Mouse (Mus musculus) retina, postnatal 7 days (tissue): Measurements from ENCODE around the gene Hemk1.

Experiments
- DNase-seq: peaks from one replicate; pipeline ENCODE4 v3.0.0-alpha.2; 2012; ENCODE audit warnings: low read depth, low spot score

Gene Hemk1

DNA sequence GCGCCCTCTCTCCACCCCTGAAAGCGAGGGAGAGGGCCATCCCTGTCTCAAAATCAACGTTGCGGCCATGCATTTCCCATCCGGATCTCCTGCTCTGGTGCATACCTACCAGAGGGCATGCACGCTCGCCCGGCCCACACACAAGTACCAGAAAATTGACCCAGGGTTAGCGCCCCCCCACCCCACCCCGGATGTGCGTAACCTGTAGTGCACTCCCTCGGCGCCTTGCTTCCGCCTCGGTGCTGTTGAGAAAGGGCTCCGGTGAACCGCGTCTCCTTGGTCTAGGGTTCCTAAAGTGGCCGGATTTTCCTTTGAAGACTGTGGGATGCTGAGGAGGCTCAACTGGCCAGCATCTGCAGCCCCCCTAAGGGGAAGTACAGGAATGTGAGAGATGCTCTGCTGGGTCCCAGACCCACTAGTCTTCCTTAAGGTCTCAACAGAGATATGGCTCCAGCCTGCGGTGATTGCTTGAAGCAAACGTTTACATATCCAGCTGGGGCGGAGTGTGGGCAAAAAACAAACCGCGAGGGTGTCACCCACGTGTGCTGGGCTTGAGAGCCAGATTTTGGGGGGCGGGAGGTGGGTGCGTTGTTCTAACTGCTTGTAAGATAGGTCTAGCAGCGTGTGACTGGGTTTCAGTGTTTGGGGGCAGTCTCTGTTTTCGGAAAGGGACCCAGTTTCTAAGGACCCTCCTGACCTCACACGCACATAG is at the start of gene Hemk1:
Gene Hemk1, minus strand, starts transcription at position 179 of the 712 bp plus-strand sequence.
- peak; percentile 62 for DNase-seq

DNA sequence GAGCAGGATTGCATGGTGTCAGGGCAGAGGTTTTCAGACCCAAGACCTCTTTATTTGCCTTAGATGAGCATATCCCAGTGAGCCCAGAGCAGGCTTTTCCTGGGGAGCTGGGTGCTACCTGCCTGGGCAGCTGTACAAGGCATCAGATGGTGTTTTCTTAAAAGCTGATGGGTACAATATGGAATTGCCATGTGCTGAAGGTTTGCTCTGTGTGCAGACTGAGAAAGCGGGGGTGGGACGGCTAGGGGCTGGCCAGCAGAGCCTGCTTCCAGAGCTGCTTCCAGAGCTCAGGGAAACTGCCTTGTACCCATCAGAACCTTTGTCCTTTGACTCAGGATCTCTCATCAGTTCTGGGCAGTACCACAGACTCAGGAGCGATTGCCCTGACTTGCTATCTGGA is 49.6 kb upstream of the Hemk1 start:
- DNase-seq = no peak

DNA sequence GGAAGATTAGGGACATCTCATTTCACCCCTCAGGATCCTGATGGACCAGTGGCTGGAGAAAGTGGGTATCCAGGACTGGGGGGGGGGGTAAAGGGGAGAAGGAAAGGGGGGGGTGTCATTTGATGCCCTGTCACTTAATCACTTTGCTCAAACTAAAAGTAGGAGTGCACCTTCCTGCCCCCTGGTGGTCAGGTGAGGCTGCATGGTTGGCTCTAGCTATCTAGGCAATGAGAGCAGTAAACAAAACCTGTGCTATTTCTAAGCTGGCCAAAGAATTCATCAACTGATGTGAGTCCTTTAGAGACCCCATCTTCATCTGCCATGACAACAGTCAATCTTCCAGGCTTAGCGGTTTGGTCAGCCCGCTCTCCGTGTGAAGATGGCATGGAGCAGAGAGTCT is 48.6 kb upstream of the Hemk1 start:
- DNase-seq = no peak

DNA sequence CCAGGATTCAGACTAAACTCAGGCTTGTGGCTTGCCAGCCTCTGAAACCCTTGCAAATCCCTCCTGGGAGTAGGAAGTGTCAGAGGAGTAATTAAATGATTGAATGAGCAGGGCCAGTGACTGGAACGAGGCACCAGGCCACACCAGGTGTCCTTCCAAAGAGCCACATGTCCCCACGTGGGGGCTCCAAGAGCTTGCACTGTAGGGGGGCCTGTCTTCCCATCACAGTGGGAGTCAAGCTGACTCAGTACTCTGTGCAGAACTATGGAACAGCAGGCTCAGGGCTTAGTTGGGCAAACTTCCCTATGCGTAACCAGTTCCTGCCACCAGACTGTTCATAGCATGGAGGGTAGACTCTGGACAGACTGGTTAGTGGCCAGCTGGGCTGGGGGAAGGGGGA is 46.2 kb upstream of the Hemk1 start:
- no peak for DNase-seq

DNA sequence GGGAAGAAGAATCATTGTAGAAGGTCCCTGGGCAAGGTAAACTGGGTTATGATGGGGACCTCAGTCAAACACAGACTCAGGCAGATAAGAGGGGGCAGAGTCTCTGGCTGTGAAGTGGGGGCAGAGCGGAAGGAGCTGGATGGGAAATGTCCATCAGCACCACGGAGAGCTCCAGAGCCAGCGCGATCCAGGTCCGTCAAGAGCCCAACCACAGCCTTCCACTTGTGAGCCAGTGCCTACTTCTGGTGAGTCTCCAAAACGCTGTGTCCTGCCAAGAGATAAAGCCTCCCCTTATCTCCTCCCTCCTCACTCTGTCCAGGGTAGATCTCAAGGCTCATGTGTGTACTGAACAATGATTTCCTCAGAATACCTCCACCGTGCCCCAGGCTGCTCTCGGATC is 43.6 kb upstream of the Hemk1 start:
- DNase-seq = no peak

DNA sequence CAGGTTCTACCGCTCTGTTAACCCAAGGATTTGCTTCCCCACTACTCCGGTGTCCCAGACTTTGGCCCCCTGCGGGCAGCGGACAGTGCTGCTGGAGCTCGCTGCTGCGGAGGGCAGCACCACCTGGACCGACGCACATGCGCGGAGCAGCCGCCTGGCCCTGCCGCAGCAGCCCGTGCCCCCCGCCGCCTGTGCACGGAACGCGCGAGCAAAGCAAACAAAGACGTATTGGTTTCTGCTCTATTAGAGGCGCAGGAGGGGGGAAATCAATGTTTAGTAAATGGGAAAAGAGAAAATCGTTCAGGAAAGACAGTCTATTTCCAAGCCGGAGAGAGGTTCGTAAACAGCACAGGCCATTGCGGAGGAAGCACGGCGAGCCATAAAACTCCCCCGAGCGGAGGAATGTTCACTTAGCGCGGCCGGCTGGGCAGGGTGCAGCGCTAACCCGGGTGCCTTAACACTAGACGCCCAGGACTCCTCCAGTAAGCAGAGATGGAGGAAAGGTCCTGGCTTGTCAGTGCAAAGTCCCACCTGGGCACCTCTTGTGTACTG is 39.9 kb upstream of the Hemk1 start:
- DNase-seq = no peak

DNA sequence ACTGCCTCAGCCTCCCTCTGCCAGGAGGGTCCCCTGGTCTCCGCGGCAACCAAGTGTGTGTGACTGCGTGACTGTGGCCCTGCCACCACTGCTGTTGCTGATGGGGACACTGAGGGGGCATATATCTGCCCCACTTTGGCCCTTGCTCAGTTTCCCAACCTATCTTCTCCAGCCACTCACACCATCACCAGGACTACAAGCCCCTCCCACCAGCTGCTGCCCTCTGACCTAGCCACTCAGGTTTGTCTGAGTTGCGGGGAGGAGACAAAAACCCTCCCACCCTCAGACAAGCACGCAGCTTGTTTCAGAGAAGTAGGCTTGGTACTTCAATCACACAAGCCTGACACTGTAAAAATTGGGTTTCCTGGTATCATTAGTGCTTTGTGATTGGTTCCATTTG is 37.3 kb upstream of the Hemk1 start:
- DNase-seq = no peak

DNA sequence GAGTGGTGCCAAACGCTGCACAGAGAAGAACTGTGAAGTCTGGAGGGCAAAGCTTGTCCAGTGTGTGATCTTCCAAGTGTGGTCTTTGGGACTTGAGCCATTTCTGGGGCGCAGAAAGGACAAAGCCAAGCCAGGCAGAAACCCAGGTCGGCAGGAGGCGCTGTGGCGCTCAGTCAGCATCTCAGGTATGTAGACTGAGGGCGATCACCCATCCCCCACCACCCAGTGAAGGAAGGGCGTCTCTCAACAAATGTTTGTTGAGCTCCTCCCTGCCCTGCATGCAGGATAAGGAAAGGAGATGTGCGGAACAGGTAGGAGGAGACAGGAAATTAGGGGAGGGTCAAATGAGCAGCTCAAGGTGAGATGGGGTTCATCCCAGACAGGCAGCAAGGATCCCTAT is 36.5 kb upstream of the Hemk1 start:
- no peak for DNase-seq

DNA sequence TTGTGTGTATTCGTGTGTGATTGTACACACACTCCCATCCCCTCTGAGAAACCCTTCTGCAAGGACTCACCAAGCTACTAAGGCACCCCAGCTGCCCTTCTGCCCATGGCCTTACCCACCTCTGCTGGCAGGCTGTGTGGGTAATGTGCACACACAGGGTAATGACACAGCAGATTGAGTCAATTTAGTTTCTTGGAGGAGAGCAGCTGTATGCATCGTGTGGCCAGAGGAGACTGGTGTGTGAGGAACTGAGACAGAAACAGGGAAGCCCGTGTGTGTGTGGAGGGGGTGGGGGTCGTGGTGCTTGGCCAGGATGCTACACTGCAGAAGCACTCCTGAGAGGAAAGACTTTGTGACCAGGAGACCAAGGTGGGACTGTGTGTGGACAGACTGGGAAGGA is 34.3 kb upstream of the Hemk1 start:
- no peak for DNase-seq

DNA sequence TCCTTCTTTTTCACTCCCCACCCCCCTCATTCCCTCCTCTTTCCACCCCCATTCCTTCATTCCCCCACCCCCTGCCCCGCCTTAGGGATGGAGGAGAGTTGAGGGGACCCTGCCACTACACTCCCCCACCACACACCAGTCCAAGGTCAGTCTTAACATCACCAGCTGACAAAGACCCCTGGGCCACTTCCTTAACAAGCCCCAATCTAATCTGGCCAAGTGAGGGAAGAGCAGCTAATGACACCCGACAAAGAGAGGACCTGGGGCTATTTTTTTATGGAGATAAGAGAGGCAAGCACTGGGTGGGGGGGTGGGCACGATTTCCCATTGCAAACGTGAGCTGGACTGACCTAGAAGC is 31.9 kb upstream of the Hemk1 start:
- DNase-seq = no peak

DNA sequence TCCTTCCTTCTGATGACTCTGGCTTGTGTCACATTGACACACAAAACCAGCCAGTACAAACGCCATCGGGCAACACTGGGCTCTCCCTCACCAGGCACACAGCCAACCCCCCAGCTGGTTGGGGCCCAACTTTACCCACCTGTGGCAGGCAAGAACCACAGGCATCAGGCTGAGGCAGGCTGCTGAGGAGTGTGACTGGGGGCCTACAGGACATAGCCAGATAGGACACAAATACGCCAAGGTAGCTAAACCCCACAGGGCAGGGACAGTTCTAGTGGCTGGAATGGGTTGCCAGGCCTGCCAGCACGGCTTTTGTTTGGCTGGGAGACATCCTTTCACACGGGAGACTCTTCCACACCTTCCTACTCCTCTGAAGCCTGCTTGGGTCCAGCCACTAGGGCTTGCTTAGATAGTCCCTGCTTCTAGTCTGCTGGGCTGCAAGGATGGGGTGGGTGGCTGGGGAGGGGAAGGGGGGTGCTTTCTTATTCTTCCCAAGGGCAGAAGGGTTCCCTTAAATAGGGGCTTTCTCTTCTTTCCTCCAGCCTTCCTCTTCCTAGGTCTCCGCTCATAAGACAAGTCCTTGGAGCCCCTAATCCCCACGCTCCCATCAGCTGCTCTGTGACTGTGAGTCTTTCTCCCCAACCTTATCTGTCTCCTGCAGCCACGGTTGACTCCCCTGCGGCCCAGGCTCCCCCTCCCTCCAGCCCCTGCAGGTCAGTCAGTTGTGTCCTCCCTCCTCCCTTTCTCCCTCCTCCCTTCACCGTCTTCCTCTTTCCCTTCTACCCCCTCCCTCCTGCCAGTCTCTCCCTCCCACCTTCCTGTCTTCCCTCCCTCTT is 31.3 kb upstream of the Hemk1 start:
- DNase-seq = no peak

DNA sequence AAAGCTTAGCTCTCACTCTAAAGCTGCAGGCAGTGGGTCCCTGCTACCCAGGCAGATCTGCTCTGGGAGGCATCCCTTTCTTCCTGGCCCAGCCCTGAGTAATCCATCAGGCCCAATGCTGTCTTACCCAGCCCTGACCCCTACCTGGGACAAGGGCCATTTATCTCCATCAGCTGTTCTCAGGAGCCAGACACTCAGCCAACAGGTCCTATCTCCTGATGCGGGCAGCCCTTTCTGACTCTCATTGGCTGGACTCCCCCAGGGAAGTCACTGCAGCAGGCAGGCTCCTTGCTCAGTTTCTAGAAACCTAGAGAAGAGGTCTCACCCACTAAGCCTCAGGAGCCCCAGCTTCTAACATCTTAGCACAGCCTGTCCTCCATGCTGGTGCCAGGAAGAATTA is 30.2 kb upstream of the Hemk1 start:
- DNase-seq = no peak

DNA sequence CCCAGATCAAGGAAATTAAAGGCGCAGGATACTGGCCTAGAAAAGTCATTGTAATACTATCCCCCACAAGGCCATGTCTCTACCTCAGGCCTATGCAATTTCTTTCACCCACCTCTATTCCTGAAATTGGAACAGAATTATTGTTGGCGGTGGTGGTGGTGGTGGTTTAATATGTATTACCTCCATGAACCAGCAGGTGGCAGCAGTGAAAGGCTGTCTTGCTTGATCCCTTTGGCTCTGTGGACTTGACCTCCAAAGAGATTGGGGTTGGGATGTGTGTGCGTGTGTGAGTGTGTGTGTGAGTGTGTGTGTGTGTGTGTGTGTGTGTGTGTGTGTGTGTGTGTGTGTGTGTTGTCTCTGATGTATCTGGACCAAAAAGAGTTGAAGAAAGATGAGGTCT is 28.5 kb upstream of the Hemk1 start:
- peak; percentile 62 for DNase-seq

DNA sequence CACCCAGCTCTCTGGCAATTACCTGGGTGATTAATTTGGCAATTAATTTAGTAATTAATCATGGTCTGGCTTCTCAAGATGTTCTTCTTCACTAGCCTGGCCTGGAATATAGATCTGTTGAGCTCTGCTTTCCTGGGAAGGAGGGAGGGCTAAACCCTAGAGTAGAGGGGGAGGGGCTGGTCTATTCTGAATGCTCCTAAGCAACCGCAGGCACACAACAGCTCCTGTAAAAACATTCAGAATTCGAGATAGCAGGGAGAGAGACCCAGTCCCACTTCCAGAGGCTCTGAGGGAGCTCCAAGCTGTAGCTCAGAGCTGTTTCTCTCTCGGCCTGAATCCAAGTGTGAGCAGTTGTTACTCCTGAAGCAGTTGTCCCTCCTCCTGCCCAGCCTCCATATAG is 22.8 kb upstream of the Hemk1 start:
- DNase-seq = no peak

DNA sequence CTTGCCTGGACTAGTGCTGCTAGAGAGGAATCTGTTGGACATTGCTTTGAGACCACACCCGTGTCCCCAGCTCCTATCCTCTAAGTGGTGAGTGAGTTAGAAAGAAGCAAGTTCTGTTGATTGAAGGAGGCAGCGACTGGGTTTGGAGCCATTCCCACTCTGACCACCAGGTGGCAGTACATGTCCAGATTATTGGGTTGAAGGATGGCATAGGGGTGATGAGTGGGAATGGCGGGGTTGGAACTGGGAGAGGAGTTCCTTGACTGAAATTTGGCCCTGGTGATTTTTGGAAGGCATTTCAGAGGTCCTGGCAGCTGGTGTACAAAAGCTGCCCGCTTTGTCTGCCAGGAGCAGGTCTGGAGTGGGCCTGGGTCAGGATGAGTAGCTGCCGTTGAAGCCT is 19.5 kb upstream of the Hemk1 start:
- peak; percentile 69 for DNase-seq

DNA sequence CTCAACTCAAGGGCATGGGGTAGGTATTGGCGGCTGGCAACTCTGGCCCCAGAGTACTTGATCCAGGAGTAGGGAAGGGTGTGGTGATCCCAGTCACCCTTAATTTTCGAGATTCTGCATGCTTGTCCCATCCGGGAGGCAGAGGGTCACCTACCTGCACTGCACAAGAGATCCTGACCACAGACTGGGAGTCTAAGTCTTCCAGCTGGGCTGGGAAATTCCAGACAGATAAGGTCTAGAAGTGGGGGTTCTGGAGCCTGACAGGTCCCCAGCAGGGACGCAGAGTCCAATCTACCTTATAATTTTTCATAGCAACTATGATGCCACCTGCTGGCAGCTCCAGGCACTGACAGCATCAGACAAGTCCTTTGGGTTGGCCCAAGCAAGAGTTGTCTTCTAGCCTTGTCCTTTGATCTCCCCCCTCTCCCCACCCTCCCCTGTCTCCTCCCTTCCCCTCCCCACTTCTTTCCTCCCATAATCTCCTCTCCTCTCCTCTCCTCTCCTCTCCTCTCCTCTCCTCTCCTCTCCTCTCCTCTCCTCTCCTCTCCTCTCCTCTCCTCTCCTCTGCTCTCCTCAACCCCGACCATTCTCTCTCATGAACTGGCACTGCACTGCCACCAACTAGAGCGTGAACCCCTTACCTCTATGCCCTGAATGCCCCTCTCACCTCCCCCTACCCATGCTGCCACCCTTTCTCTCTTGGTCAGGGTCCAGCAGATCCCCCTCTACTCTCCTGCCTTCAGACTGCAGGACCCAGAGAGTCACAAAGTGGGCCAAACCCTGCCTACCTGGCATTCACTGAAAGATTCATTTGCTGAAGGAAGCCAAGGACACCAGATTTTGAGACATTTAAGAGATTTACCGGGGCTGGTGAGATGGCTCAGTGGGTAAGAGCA is 18.0 kb upstream of the Hemk1 start:
- DNase-seq = peak; percentile 55

DNA sequence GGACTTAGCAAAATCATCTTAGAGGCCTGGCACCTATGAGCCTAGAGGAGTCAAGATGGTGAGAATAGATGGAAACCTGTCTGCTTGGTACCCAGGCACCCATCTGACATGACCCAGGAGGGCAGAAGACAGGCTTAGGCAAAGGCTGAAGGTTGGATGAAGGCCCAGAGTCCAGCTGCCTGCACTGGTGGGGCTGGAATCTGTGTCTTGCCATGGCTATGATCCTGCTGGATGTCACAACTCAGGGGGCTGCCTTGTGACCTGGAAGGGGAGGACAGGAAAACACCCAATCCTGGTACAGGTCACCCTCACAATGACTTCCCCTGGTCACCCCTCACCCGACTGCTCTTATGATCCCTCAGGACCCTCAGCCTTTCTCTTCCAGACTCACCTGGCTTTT is 16.7 kb upstream of the Hemk1 start:
- no peak for DNase-seq

DNA sequence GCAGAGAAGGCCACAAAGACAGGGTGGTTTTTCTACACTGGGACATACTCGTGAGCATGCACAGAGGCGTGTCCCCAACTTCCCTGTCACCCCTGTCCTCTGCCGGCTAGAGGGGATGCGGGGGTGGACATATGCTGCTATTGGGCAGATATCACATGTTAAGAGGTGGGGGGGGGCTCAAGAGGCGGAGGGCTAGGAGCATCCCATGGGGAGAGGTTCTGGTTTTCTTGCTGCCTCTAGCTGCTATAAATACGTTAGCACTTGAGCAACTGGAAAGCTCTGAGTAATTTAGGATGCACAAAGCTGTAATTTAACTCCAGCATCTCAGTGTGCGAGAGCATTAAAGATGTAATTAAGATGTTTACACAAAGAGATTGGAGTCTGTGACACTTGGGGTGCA is 11.2 kb upstream of the Hemk1 start:
- DNase-seq = no peak

DNA sequence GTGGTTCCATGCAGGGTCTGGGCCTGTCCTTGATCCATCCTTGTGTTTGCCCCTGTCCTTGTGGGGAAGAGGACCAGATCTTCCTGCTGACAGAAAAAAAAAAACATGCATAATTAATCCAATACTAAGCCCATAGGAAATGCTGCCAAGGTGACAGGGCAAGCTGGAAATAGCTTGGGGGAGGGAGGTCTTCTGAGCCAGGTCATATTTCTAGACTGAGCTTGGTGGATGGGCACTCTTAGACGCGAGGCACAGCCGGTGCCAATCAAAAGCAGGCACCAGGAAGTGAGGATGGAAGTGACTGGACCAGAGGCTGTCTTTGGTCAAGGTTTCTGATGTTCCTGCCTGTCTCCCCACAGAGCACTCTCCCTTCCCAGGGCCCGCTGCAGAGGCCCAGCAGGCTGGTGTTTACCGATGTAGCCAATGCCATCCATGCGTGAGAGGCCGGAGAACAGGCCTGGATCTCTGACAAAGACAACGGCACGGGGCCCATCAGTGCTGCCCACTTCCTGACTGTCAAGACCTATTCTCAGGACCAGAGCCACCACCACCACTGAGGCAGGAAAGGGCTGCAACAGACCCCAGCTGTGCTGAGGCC is 9.5 kb upstream of the Hemk1 start:
- no peak for DNase-seq

DNA sequence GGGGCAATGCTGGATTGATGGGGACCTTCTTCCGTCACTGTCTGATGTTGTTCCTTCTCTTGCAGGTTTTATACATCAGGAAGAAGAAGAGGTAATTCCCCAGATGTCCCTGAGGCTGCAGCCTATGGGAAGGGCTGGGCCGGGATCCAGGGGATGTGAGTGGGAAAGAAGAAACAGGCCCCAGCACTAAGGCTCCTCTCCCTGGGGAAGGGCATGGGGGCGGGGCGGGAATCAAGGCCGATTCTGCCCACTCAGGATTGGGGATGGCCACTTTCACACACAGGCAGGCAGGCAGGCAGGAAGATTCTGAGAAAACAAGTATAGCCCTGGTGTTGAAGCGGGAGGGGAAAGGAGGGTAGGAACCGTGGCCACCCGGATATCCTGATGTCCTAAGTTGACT is 7.9 kb upstream of the Hemk1 start:
- DNase-seq = no peak

DNA sequence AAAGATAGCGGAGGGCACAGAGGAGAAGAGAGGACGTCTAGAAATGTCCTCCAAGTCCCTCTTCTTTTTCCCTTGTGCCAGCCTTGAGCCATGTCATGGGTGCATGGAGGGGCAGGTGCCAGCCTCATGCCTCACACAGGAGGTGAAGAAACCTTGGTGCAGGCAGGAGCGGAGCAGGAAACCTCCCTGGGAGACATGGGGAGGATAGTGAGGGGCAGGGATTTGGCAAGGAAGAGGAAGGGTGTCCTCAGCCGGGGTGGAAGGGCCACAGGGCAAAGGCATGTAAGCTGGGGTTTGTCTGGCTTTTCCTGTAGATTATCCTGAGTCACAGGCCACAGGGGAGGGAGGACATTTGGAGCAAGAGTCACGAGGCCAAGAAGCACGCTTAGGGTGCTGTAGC is 5.9 kb upstream of the Hemk1 start:
- no peak for DNase-seq
